Mouse (Mus musculus) regulatory T cell (primary cell): ENCODE results near the gene Ercc6l2.

ENCODE experiments used
- in situ Hi-C: fragments of 300-600 bp; cut with MboI, MseI; formaldehyde crosslinking; loops from one replicate; pipeline ENCODE4 v1.15.1; 2025; ENCODE audit warnings: high pct_unique_total_duplicates

Gene Ercc6l2

DNA sequence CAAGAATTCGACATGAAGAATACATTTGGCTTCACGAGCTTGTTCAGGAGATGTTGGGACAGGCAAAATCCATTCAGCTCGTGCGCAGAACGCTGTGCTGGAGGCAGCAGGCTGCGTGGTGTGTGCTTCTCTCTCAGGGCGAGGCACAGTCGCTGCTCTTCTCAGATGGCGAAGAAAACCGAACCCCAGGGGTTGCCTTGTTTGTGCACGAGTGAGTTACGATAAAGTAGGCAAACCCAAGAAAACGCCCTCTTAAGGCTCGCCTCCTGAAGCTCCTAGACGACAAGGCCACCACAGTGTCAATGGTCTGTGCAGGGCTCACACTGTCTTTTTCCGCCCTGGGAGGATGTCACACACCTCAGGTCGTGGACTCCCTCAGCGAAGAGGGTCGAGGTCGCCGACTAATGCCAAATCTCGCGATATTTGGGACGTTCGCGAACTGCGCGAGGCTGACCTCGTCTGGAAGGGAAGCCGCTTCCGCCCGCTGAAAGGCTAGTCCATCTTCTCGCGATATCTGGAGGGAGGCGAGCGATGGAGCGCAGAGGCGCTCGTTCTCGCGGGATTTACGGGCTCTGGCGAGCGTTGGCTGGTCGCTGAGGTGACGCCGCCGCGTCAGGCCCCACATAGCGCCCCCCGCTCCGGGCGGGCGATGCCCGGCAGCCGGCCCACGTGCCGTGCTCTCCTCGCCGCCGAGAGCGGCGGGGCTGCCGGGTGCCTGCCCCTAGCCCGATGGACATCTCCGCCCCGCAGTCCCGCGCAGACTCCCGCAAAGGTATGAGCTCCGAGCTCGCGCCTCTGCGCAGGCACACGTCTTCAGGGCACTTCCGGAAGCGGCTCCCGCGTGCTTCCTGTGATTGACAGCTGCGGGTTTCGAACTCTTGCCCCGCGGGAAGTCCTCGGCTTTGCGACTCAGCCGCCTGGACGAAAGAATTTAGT, at the start of gene Ercc6l2:
Gene Ercc6l2, plus strand, starts transcription at position 495 of the 936 bp plus-strand sequence.
- in situ Hi-C loops, result loop anchor here (25.0 kb wide), 1 partner anchor 603 kb away; no protein-coding TSS in a partner anchor

DNA sequence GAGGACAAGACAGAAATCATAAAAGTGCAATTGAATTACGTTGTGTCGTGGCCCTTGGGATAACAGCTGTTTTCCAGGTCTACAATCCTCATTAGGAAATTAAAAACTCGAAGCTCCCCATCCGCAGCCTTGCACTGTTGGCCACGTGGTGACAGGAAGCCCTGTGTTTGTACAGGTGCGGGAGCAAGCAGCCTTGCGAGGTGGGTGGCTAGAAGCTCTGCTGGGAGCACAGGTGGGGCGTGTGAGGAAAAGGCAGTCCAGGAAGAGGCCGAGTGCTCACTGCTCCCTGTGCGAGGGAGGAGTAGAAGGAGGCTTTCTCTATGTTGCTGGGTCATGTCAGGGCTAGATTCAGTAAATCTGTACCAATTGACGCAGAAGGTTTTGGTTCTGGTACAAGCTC, 49.0 kb upstream of the Ercc6l2 start:
- in situ Hi-C loops, result no loop called here

GRCm38 (mm10) chr13:63771009-63771408, 44.0 kb upstream of the Ercc6l2 start:
- in situ Hi-C loops, result no loop called here

GRCm38 (mm10) chr13:63778925-63779324, 36.1 kb upstream of the Ercc6l2 start:
- in situ Hi-C loops, result no loop called here

GRCm38 (mm10) chr13:63779376-63780291, 35.4 kb upstream of the Ercc6l2 start:
- in situ Hi-C loops, result no loop called here

- in situ Hi-C loops, result no loop called here
Measured at GRCm38 (mm10) chr13:63792234-63792831, 22.7 kb upstream of the Ercc6l2 start.

DNA sequence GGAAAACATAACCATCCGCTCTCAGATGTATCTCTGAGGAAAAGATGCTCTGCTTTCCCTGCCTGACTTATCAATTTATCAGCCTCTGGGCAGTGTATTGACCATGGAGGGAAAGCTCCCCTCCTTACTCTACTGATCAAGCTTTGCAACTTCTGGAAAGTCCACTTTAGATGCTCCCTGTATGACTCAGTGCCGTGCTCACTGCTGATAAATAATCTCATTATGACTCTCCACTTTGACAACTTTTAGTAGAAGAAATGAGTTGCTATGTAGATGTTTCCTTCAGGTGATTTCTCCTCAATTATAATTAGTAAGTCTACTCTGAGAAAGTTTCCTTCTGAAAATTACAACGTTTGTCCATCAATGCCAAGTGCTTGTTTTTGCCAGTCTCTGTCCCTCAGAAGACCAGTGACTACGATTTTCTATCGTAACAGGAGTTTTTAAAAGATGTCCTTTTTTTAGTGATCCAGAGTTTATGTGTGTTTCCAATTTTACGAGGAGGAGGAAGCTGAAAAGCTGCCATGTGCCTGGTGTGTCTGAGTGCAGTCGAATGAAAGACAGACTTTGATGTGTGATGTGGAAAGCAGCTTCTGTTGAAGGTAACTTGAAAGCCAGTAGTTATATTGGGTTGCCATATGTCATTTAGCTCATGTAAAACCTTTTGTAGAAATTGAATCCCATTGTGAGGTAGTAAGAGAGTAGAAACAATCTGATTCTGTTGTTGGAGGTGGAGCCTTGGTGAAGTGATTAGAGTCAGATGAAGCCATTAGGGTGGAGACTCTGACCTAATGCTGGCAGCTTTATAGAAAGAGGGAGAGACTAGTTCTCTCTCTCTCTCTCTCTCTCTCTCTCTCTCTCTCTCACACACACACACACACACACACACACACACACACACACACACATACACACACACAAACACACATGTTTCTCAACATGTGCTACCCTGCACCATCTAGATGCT, 21.4 kb upstream of the Ercc6l2 start:
- in situ Hi-C loops, result no loop called here

GRCm38 (mm10) chr13:63798677-63799076, 16.4 kb upstream of the Ercc6l2 start:
- in situ Hi-C loops, result no loop called here

DNA sequence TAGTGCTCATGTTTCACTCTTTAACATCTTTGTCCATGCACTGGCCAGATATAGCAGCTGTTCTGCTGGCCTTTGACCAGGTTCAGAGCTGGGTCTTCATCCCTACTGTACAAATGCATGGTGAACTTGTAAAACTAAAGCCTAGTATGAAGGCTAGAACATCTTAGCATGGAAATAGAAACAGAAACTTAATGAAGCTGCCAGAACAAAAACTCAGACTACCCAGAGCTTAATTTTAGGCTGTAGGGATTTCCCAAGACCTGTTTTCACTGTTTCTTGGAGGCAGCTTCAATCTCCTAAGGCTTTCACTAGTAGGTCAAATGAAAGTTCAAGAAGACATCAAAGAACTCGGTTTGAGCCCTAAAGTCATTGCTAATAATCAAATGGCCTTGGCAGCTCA, 15.1 kb upstream of the Ercc6l2 start:
- in situ Hi-C loops, result loop anchor here (25.0 kb wide), 1 partner anchor 588 kb away; no protein-coding TSS in a partner anchor

DNA sequence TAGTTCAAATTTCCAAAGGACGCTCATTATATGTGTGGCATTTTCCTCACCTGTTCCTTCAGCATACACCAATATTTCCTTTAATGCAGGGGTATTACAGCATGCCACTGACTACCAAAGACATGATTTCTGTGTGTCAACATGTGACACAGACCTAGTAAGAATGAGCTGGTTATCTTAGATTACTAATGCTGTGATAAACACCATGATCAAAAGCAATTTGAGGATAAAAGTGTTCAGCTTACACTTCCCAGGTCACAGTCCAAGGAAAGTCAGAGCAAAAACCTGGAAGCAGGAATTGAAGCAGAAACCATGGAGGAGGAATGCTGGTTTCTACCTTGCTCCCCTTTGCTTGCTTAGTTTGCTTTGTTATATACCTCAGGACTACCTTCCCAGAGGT, 13.8 kb upstream of the Ercc6l2 start:
- in situ Hi-C loops, result loop anchor here (25.0 kb wide), 1 partner anchor 589 kb away; no protein-coding TSS in a partner anchor

GRCm38 (mm10) chr13:63807233-63807632, 7.8 kb upstream of the Ercc6l2 start:
- in situ Hi-C loops, result loop anchor here (25.0 kb wide), 1 partner anchor 595 kb away; no protein-coding TSS in a partner anchor

GRCm38 (mm10) chr13:63807979-63808378, 7.1 kb upstream of the Ercc6l2 start:
- in situ Hi-C loops, result loop anchor here (25.0 kb wide), 1 partner anchor 596 kb away; no protein-coding TSS in a partner anchor

- in situ Hi-C loops, result loop anchor here (25.0 kb wide), 1 partner anchor 599 kb away; no protein-coding TSS in a partner anchor
Measured at GRCm38 (mm10) chr13:63811477-63811876, 3.6 kb upstream of the Ercc6l2 start.

DNA sequence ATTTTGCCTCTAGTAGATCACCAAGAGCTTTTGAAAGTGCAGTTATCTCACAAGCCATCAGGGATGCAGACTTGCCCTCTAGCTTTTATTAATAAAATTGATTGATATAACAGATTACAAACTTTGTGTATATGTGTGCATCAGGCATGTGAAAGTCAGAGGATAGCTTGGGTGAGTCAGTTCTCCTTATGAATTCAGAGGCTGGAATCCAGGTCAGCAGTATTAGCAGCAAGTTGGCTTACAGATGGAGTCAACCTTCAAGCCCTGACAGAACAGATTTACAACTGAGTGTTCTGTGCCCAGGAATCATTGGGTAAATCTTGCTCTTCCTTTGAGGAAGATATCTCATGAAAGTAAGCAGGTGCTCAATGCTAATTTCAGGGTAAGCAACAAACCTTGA, 891 bp downstream of the Ercc6l2 start:
- in situ Hi-C loops, result loop anchor here (25.0 kb wide), 1 partner anchor 604 kb away; no protein-coding TSS in a partner anchor

GRCm38 (mm10) chr13:63845758-63846157, 30.7 kb downstream of the Ercc6l2 start:
- in situ Hi-C loops, result no loop called here

DNA sequence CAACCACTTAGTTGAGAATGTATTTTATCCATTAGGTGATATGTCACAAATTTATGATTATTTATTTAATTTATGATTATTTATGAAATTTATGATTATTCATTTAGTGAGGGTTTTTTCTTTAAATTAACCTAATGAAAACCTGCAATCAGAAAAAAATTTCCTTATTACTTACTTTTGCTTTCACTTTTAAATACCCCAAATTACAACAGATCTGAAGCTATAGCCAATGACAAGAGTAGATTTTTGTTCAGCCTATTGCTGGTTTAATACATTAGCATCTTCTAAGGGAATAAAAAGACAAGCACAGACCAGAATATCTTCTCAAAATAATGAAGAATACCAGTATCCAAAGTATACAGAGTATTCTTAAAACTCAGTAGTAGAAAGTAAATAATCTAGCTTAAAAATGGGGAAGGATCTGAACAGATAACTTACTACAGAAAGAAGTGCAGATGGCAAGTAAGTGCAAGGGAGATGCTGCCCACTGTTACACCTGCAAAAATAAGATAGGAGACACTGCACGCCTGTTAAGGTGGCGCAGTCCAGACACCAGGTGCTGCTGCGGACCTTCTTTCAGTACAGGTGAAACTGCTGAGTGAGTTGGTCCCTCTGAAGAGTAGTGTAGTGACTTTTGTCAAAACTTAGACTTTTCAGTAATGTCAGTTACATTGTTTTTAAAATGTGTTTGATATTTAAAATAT, 35.4 kb downstream of the Ercc6l2 start:
- in situ Hi-C loops, result no loop called here

- in situ Hi-C loops, result no loop called here
Measured at GRCm38 (mm10) chr13:63872585-63873282, 57.7 kb downstream of the Ercc6l2 start.

DNA sequence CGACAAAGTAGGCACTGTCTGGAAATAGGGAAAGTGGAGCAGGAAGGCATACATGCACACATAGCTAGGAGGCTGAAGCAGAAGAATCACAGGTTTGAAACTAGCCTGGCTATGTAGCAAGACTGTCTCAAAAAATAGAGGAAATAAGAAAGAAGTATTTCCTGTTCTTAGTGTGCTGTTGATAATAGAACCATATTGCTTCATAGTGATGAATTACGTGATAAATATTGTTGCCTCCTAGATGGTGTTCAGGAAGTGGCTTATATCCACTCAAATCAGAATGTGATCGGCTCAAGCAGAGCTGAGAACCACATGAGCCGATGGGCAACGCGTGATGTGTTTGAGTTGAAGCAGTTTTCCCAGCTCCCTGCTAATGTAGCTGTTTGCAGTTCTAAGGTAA, 62.1 kb downstream of the Ercc6l2 start:
- in situ Hi-C loops, result no loop called here
